Mouse (Mus musculus) megakaryocyte, embryonic 14.5 days (primary cell): ENCODE measurements around the gene Zfp512b. TPM values are rescaled to one million over a fixed set of nuclear protein-coding genes. Genes with fewer than 3 reads are reported as not detected.

ENCODE experiments used
- H3K27me3 ChIP-seq: replicated peaks from 2 replicates; pipeline ENCODE3; 2012; ENCODE audit warnings: inconsistent platforms
- H3K36me3 ChIP-seq: replicated peaks from 2 replicates; pipeline ENCODE3; 2012; ENCODE audit warnings: low read length, inconsistent platforms, mixed read lengths
- H3K4me1 ChIP-seq: 2 replicates; pipeline ENCODE4 v1.6.1; 2012; ENCODE audit warnings: inconsistent platforms
- H3K4me3 ChIP-seq: replicated peaks from 2 replicates; pipeline ENCODE3; 2012; ENCODE audit warnings: moderate library complexity, mild to moderate bottlenecking, inconsistent platforms
- H3K9me3 ChIP-seq: 2 replicates; pipeline ENCODE4 v1.6.1; 2012; ENCODE audit warnings: inconsistent platforms
- FLI1 ChIP-seq: IDR thresholded peaks from 2 replicates; pipeline ENCODE4 v1.6.1; 2012; ENCODE audit warnings: low read length, inconsistent platforms, mixed read lengths
- GATA1 ChIP-seq: IDR thresholded peaks from 3 replicates; pipeline ENCODE4 v1.6.1; 2012; ENCODE audit warnings: mixed read lengths, low read length, inconsistent platforms, borderline replicate concordance
- polyA plus RNA-seq: library from polyadenylated mRNA; stranded (reverse); fragments of >175 nt; gene quantifications from 2 replicates; pipeline ENCODE4 v1.2.3, GENCODE M21; 2012; ENCODE audit warnings: low replicate concordance; ENCODE audit not compliant: insufficient read depth

Zfp512b gene
- polyA plus RNA-seq, 1 experiment = 12.8 TPM

DNA sequence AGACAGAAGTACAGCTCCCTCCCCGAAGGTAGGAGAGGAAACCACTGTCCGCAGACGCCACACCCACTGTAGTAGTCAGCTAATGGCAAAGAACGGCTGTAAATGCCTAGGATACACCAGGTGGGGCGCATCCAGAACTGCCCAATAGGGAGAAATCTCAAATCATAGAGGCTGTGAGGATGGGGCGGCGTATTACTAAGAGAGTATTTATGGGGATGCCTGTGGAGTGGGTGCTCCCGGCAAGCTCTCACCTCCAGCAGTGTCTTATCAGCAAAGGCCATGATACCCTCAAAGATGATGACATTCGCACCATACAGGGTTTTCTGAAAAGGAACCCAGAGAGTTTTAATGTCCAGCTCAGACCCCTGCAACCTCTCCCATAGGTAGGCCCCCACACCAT lies 18.6 kb downstream of the Zfp512b start:
- Histone ChIP-seq H3K27me3 (no peaks in the 10 kb centered on the region), H3K4me3 (no peak overlapping the region), H3K36me3 (peaks cover 93% of the 10 kb centered on the region), H3K4me1 (peaks cover 62% of the 10 kb centered on the region), H3K9me3 (no peaks in the 10 kb centered on the region)
- TF ChIP-seq FLI1 (no peak), GATA1 (no peak)

DNA sequence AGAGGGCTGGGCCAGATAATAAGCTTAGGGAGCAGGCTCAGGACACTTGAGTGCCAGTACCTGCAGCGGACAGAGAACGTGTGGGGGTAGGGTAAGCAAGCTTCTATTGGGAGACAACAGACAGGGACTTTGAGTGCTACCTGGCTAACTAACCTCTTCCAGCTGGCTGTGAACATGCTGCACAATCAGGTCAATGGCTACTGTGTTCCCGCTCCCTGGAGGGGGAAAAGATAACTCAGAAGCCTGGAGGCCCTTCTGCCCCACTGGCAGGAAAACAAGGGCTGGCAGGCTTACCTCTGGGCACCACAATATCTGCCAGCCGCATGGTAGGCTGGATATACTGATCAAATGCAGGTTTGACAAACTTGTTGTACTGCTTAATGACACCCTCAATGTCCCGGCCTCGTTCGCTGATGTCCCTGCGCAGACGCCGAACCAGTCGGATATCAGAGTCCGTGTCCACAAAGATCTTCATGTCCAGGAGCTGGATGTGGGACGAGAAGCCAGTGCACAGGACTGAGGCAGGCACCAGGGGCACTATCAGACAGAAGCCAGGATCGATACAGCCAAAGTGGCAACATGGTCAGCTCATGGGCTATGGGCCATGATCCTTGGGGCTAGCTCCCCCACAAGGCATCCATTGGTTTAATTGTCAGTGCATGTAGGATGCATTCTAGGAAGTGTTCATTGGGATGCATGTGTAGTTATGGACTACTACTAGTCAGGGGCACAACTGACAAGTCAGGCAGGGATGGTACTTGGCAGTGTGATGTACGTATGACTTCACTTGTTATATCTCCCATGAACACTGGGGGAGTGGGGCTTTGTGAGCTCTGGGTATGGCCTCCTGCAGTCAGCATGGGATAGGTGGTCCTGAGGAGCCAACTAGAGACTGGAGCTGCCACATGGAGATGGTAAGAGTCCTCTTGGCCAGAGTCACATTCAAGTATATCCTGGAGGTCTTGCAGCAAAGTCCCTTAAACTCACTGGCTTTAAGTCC lies 19.4 kb downstream of the Zfp512b start:
- TF ChIP-seq GATA1 (no peak), FLI1 (no peak)
- Histone ChIP-seq H3K4me1 (peaks cover 62% of the 10 kb centered on the region), H3K4me3 (peak overlapping the region; percentile 1), H3K9me3 (no peaks in the 10 kb centered on the region), H3K27me3 (no peaks in the 10 kb centered on the region), H3K36me3 (peaks cover 93% of the 10 kb centered on the region)

DNA sequence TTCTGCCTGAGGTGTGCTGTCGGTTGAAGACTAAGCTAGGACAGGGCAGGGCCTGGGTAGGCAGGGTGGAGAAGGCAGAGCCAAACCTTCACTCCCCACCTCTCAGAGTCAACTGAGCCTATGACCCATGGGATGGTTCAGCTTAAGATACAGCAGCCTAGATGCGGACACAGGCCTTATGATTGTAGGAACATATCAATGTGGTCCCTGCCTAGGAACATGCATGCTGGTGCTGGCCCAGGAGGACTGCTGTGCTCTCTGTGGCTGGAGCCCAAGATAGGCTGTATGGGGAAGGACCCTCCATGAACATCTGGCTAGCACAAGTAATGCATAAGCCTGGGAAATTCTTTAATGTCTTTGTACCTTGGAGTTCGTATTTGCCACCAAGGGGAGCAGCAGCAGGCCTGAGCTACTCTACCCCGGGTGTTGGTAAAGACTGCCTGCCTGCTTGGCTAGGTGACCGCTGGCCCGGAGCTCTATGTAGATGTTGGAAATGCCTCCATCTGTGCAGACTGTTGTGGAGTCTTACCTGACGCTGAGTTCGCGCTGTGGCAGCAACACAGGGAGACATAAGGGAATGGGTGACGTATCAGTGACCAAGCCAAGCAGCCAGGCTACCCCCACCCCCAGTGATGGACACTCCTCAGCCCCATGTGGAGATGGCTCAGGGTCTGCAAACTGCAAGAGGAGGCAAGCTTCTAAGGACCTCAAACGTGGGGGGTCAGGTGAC lies 20.5 kb downstream of the Zfp512b start:
- H3K36me3 ChIP-seq = peaks cover 96% of the 10 kb centered on the region
- peaks cover 55% of the 10 kb centered on the region for H3K4me1 ChIP-seq
- H3K9me3 ChIP-seq = no peaks in the 10 kb centered on the region
- no peaks in the 10 kb centered on the region for H3K27me3 ChIP-seq
- no peak overlapping the region for H3K4me3 ChIP-seq
- TF ChIP-seq FLI1 (no peak), GATA1 (no peak)

DNA sequence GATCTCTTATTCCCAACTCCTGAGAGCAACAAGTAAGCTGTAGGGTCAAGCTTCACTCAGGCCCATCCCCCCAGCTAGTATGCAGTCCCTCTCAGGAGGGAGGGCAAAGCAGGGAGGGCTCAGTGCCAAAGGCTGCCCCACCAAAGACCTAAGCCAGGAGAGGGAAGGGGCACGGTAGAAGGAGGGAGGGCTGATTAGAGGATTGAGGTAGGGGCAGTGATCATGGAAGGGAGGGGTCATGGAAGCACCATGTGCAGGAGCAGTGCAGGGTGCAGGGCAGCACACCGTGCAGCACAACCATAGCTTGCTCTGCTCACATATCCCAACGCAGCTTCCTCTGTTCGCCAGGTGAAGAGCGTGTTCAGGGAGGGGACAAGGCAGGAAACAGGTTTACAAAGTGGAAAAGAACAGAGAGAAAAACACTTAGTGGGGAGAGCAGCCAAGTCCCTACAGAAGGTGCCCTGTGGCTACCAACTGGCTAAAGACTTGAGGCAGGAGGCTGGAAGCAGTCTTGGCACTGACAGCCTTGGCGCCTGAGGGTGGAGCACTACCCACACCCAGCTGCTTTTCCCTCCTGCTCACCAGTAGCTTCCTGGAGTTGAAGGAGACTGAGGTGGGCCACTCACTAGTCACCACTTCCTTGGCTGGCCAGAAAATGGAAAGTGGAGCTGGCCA lies 21.5 kb downstream of the Zfp512b start:
- Histone ChIP-seq H3K4me3 (peak overlapping the region; percentile 11), H3K36me3 (peaks cover 98% of the 10 kb centered on the region), H3K27me3 (no peaks in the 10 kb centered on the region), H3K9me3 (no peaks in the 10 kb centered on the region), H3K4me1 (peaks cover 45% of the 10 kb centered on the region)
- TF ChIP-seq FLI1 (no peak), GATA1 (no peak)

DNA sequence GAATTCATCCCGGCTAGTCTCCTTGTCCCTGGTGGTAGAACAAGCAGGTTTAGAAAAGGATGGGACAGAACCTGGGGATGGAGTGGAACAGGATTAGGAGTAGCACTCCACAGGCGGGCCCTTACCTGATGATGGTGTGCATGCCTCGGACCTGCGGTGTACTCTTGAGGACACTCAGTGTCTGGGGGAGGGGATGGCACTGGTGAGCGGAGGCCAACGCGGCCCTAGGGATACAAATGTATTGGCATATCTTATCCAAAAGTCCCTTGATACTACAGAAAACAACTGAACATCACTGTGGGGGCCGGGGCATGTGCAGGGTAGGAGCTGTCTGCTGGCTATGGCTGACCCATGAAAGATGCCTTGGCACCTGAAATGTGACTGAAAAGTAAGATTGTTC lies 22.2 kb downstream of the Zfp512b start:
- Histone ChIP-seq H3K36me3 (peaks cover 98% of the 10 kb centered on the region), H3K9me3 (peaks cover 3% of the 10 kb centered on the region; the same call in 1 of the 2 replicates), H3K4me3 (no peak overlapping the region), H3K27me3 (no peaks in the 10 kb centered on the region), H3K4me1 (peaks cover 44% of the 10 kb centered on the region)
- no peak for TF ChIP-seq FLI1
- no peak for TF ChIP-seq GATA1

DNA sequence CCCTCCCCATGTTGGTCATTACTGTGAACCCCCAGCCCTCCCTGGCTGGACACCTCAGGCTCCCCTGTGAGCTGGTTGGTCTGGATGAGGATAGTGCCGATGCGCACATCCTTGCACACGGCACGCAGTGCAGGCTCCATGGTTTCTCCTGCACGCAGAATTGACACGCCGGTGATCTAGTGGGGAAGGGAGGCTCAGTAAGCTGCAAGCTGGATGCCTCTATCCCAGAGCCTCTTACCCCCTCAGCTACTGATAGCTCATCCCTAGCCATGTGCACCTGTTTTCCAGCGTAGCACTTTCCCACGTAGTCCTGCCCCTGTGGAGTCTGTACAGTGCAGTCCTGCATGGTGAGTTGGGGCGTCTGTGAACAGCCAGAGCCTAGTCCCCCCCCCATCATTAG lies 22.7 kb downstream of the Zfp512b start:
- Histone ChIP-seq H3K27me3 (no peaks in the 10 kb centered on the region), H3K4me3 (no peak overlapping the region), H3K36me3 (peaks cover 96% of the 10 kb centered on the region), H3K9me3 (peaks cover 3% of the 10 kb centered on the region; the same call in 1 of the 2 replicates), H3K4me1 (peaks cover 44% of the 10 kb centered on the region)
- TF ChIP-seq FLI1 (no peak), GATA1 (no peak)

DNA sequence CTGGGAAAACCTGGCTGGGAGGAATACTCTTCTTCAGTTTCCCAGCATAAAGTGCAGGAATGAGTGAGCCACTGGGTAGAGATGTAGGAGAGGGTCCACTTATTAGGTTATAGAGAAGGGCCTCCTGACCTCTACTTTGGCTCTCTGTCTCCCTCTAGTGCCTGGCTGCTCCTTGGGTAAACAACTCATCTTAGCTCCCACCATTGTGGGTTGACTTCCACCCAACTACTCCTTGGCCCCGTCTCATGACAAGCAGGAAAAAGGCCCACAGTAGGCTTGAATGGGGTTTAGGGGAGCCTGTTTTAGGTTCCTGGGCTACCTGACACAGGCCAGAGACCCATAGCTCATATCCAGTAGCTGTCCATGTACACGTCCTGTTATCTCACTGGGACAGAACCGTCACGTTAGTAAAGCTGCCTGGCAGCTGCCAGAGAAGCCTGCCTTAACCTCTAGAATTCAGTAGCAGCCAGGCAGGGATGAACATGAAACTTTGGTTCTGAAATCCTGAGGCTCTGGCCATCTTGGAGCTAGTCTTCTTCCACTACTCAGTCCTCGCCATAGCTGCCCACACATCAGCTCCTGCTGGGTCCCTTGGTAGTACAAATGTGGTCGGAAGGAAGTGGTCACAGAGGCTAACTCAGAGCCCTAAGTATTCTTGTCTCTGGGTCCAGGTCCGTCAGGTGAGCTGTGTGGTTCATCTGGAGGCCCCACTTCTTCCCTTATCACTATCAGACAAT lies 24.2 kb downstream of the Zfp512b start:
- H3K36me3 ChIP-seq = peaks cover 84% of the 10 kb centered on the region
- H3K27me3 ChIP-seq = no peaks in the 10 kb centered on the region
- peaks cover 41% of the 10 kb centered on the region for H3K4me1 ChIP-seq
- H3K4me3 ChIP-seq = no peak overlapping the region
- TF ChIP-seq GATA1 = no peak
- TF ChIP-seq FLI1 = no peak
- peaks cover 3% of the 10 kb centered on the region; the same call in 1 of the 2 replicates for H3K9me3 ChIP-seq

DNA sequence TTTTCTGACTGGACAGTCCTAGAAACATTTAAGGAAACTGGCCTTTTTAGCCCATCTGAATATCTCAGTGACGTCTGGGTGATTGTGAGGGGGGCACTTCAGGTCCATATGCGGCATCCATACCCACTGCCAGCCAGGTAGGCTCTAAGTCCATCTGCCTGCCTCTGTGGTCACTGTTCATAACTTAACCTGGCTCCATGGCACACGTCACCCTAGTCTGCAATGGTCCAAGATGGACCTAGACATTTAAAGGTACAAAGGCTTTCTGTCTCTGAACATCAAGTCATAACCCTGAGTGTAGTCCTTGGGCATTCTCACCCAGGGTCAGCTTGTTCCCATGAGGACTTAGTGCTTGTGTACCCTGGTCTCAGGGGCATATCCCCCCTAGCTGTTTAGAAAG lies 25.3 kb downstream of the Zfp512b start:
- no peak for TF ChIP-seq FLI1
- TF ChIP-seq GATA1 = no peak
- H3K4me3 ChIP-seq = no peak overlapping the region
- H3K9me3 ChIP-seq = peaks cover 3% of the 10 kb centered on the region; the same call in 1 of the 2 replicates
- H3K36me3 ChIP-seq = peaks cover 73% of the 10 kb centered on the region
- H3K4me1 ChIP-seq = peaks cover 38% of the 10 kb centered on the region
- H3K27me3 ChIP-seq = no peaks in the 10 kb centered on the region

DNA sequence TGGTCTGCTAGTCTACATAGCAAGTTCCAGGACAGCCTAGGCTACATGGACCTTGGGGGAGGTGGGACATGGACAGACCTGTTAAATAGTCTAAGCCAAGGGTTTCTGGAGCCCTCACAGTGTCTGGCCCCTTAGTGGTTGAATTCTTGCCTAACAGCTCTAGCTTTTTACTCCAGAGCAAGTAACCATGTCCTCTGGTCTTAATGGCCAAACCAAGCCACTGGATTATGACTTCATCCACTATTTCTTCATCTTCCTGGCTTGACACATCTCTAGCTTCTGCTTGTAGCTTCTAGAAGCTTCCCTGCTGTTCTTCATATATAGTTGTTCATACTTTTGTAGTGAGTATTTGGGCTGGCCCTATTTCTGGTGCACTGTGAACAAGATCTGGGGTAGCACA lies 38.8 kb downstream of the Zfp512b start:
- peaks cover 66% of the 10 kb centered on the region for H3K36me3 ChIP-seq
- H3K9me3 ChIP-seq = no peaks in the 10 kb centered on the region
- peaks cover 5% of the 10 kb centered on the region for H3K4me1 ChIP-seq
- H3K4me3 ChIP-seq = no peak overlapping the region
- TF ChIP-seq GATA1 = no peak
- TF ChIP-seq FLI1 = no peak
- no peaks in the 10 kb centered on the region for H3K27me3 ChIP-seq
